Mouse (Mus musculus) R1 (cell line): ENCODE results near the gene Ankrd36.
A peak's percentile ranks its signal among the peaks of the same experiment; 100 is the strongest.
"Not testable (repeated sequence)": the region's sequence is repeated elsewhere in the genome, so short reads cannot be mapped to it uniquely, and the experiment has no call there.

Experiments
- DNase-seq: peaks from one replicate; pipeline ENCODE4 v3.0.0-alpha.2; 2018; ENCODE audit warnings: low read depth, low spot score

Ankrd36 gene

GRCm38 (mm10) chr11:5545457-5545856, 24.0 kb upstream of the Ankrd36 start:
- DNase-seq, result no peak

GRCm38 (mm10) chr11:5546693-5547092, 22.8 kb upstream of the Ankrd36 start:
- no peak for DNase-seq

GRCm38 (mm10) chr11:5551430-5551829, 18.1 kb upstream of the Ankrd36 start:
- no peak for DNase-seq

- DNase-seq, result no peak
These were observed 17.6 kb upstream of the Ankrd36 start for GRCm38 (mm10) chr11:5551931-5552330.

GRCm38 (mm10) chr11:5560273-5560672, 9.2 kb upstream of the Ankrd36 start:
- DNase-seq, result no peak

- DNase-seq, result peak; percentile 88
These were observed 6.7 kb upstream of the Ankrd36 start for GRCm38 (mm10) chr11:5562625-5563268.

- DNase-seq, result peak; percentile 22
These were observed 5.6 kb upstream of the Ankrd36 start for GRCm38 (mm10) chr11:5563898-5564297.

GRCm38 (mm10) chr11:5565596-5565995, 3.9 kb upstream of the Ankrd36 start:
- DNase-seq, result no peak

GRCm38 (mm10) chr11:5566506-5566905, 3.0 kb upstream of the Ankrd36 start:
- DNase-seq, result no peak

- DNase-seq, result peak; percentile 44
These were observed 1.8 kb upstream of the Ankrd36 start for GRCm38 (mm10) chr11:5567654-5568053.

GRCm38 (mm10) chr11:5568082-5568481, 1.4 kb upstream of the Ankrd36 start:
- no peak for DNase-seq

GRCm38 (mm10) chr11:5571856-5572255, 2.4 kb downstream of the Ankrd36 start:
- DNase-seq, result no peak

GRCm38 (mm10) chr11:5573821-5574220, 4.3 kb downstream of the Ankrd36 start:
- no peak for DNase-seq

GRCm38 (mm10) chr11:5575046-5575445, 5.6 kb downstream of the Ankrd36 start:
- no peak for DNase-seq

GRCm38 (mm10) chr11:5592336-5592735, 22.9 kb downstream of the Ankrd36 start:
- no peak for DNase-seq

GRCm38 (mm10) chr11:5595381-5595791, 25.9 kb downstream of the Ankrd36 start:
- no peak for DNase-seq

GRCm38 (mm10) chr11:5595792-5596191, 26.3 kb downstream of the Ankrd36 start:
- DNase-seq, result no peak

- no peak for DNase-seq
These were observed 27.3 kb downstream of the Ankrd36 start for GRCm38 (mm10) chr11:5596756-5597155.

GRCm38 (mm10) chr11:5605421-5605820, 35.9 kb downstream of the Ankrd36 start:
- DNase-seq, result no peak

- DNase-seq, result not testable (repeated sequence)
These were observed 42.4 kb downstream of the Ankrd36 start for GRCm38 (mm10) chr11:5611918-5612317.

- DNase-seq, result no peak
These were observed 45.0 kb downstream of the Ankrd36 start for GRCm38 (mm10) chr11:5614453-5614852.

- no peak for DNase-seq
These were observed 55.6 kb downstream of the Ankrd36 start for GRCm38 (mm10) chr11:5625101-5625500.

- peak; percentile 80 for DNase-seq
These were observed 59.5 kb downstream of the Ankrd36 start for GRCm38 (mm10) chr11:5629033-5629432.

- peak; percentile 85 for DNase-seq
These were observed 73.6 kb downstream of the Ankrd36 start for GRCm38 (mm10) chr11:5643085-5643484.
